Mouse (Mus musculus) T-cell, adult 2 months (primary cell): ENCODE data around the gene Asxl2.
A peak's percentile ranks its signal among the peaks of the same experiment; 100 is the strongest.

Experiments
- DNase-seq: peaks from one replicate; pipeline ENCODE4 v3.0.0; 2022; ENCODE audit warnings: low spot score

The Asxl2 gene

GRCm38 (mm10) chr12:3546781-3547180 is 120.1 kb downstream of the Asxl2 start:
- DNase-seq = no peak

GRCm38 (mm10) chr12:3547506-3547905 is 120.8 kb downstream of the Asxl2 start:
- DNase-seq = peak; percentile 53

- DNase-seq = no peak
Measured at GRCm38 (mm10) chr12:3547911-3548310, 121.3 kb downstream of the Asxl2 start.

- peak; percentile 61 for DNase-seq
Measured at GRCm38 (mm10) chr12:3548582-3549211, 122.0 kb downstream of the Asxl2 start.

GRCm38 (mm10) chr12:3550280-3550679 is 123.6 kb downstream of the Asxl2 start:
- no peak for DNase-seq
